Mouse (Mus musculus) hindbrain, embryonic 16.5 days (tissue): ENCODE measurements around the gene Apbb1. TPM values are rescaled to one million over a fixed set of nuclear protein-coding genes. Genes with fewer than 3 reads are reported as not detected.
A peak's percentile ranks its signal among the peaks of the same experiment; 100 is the strongest.

Experiments used
- ATAC-seq: fragments of 200-750 bp; cut with Nextera tagmentation; 2 replicates; pipeline ENCODE4 v1.8.0; 2017; ENCODE audit warnings: moderate TSS enrichment, moderate library complexity
- H3K27ac ChIP-seq: fragments of 300-500 bp; sonication (generic); 2 replicates; pipeline ENCODE4 v1.5.1; 2014; ENCODE audit warnings: low read depth, mild to moderate bottlenecking, control low read depth, low read length, moderate library complexity
- H3K27me3 ChIP-seq: fragments of 300-500 bp; sonication (generic); replicated peaks from 2 replicates; pipeline ENCODE4 v1.6.1; 2014; ENCODE audit warnings: low read length; ENCODE audit not compliant: control insufficient read depth, insufficient read depth
- H3K36me3 ChIP-seq: fragments of 300-500 bp; sonication (generic); 2 replicates; pipeline ENCODE4 v1.6.1; 2014; ENCODE audit warnings: mild to moderate bottlenecking, low read length, moderate library complexity, mixed read lengths; ENCODE audit not compliant: control insufficient read depth, insufficient read depth
- H3K4me1 ChIP-seq: fragments of 300-500 bp; sonication (generic); 2 replicates; pipeline ENCODE4 v1.6.1; 2014; ENCODE audit warnings: low read depth, low read length; ENCODE audit not compliant: control insufficient read depth, insufficient read depth
- H3K4me2 ChIP-seq: fragments of 300-500 bp; sonication (generic); 2 replicates; pipeline ENCODE4 v1.6.1; 2014; ENCODE audit warnings: mild to moderate bottlenecking, low read length, control low read depth, moderate library complexity
- H3K4me3 ChIP-seq: fragments of 300-500 bp; sonication (generic); 2 replicates; pipeline ENCODE4 v1.5.1; 2014; ENCODE audit warnings: mild to moderate bottlenecking, low read length, control low read depth, moderate library complexity
- H3K9ac ChIP-seq: fragments of 300-500 bp; sonication (generic); 2 replicates; pipeline ENCODE4 v1.6.1; 2014; ENCODE audit warnings: low read depth, mild to moderate bottlenecking, control low read depth, low read length, moderate library complexity
- H3K9me3 ChIP-seq: fragments of 300-500 bp; sonication (generic); 2 replicates; pipeline ENCODE4 v1.6.1; 2014; ENCODE audit warnings: mild to moderate bottlenecking, low read length, moderate library complexity; ENCODE audit not compliant: control insufficient read depth
- WGBS: fragments of 180-500 bp; shearing (Covaris S2); extraction: QIAGEN DNeasy Blood & Tissue Kit; methylation state at CpG from one replicate; pipeline ENCODE4 v1.1.7; 2014; 5-methylcytosine and 5-hydroxymethylcytosine counted together
- polyA plus RNA-seq: library from polyadenylated mRNA; unstranded; fragments of >200 nt; fragmentation: Nextera tagmentation; extraction: Ambion mirVana; gene quantifications from 2 replicates; pipeline ENCODE4 v1.2.1, GENCODE M21; 2015

Gene Apbb1
- polyA plus RNA-seq, 1 experiment from 2014 or later, result 354 TPM

GRCm38 (mm10) chr7:105549035-105549434, 32.4 kb downstream of the Apbb1 start:
- ATAC-seq, result no peak

GRCm38 (mm10) chr7:105547970-105548369, 33.5 kb downstream of the Apbb1 start:
- 80% methylated on average over 7 of the region's 7 CpGs for WGBS
- Histone ChIP-seq H3K4me1 (no peaks in the 10 kb centered on the region), H3K9ac (no peak overlapping the region), H3K4me2 (no peak overlapping the region), H3K36me3 (no peaks in the 10 kb centered on the region), H3K4me3 (no peak overlapping the region), H3K9me3 (no peaks in the 10 kb centered on the region), H3K27me3 (no peaks in the 10 kb centered on the region), H3K27ac (no peak overlapping the region)
- ATAC-seq, result no peak

More at GRCm38 (mm10) chr7:105549035-105549434, 32.4 kb downstream of the Apbb1 start:
- no peak overlapping the region for H3K27ac ChIP-seq
- 47% methylated on average over 6 of the region's 6 CpGs for WGBS
- no peaks in the 10 kb centered on the region for H3K27me3 ChIP-seq
- H3K36me3 ChIP-seq, result no peaks in the 10 kb centered on the region
- no peak overlapping the region for H3K4me2 ChIP-seq
- H3K9ac ChIP-seq, result no peak overlapping the region
- H3K4me3 ChIP-seq, result no peak overlapping the region
- no peaks in the 10 kb centered on the region for H3K4me1 ChIP-seq
- H3K9me3 ChIP-seq, result no peaks in the 10 kb centered on the region

- Histone ChIP-seq H3K27me3 (no peaks in the 10 kb centered on the region), H3K36me3 (no peaks in the 10 kb centered on the region), H3K9me3 (no peaks in the 10 kb centered on the region), H3K4me1 (no peaks in the 10 kb centered on the region), H3K4me3 (no peak overlapping the region), H3K9ac (no peak overlapping the region), H3K4me2 (no peak overlapping the region), H3K27ac (no peak overlapping the region)
- ATAC-seq, result no peak
- 78% methylated on average over 8 of the region's 8 CpGs for WGBS
Observed at GRCm38 (mm10) chr7:105545986-105546385, 35.5 kb downstream of the Apbb1 start.

GRCm38 (mm10) chr7:105534162-105534561, 47.3 kb downstream of the Apbb1 start:
- Histone ChIP-seq H3K4me2 (no peak overlapping the region), H3K4me3 (no peak overlapping the region), H3K27me3 (no peaks in the 10 kb centered on the region), H3K9ac (no peak overlapping the region), H3K36me3 (no peaks in the 10 kb centered on the region), H3K9me3 (no peaks in the 10 kb centered on the region), H3K27ac (no peak overlapping the region), H3K4me1 (no peaks in the 10 kb centered on the region)
- no peak for ATAC-seq
- 92% methylated on average over 3 of the region's 3 CpGs for WGBS

- Histone ChIP-seq H3K27me3 (no peaks in the 10 kb centered on the region), H3K9ac (no peak overlapping the region), H3K4me1 (no peaks in the 10 kb centered on the region), H3K27ac (no peak overlapping the region), H3K36me3 (no peaks in the 10 kb centered on the region), H3K4me2 (no peak overlapping the region), H3K4me3 (no peak overlapping the region), H3K9me3 (no peaks in the 10 kb centered on the region)
- ATAC-seq, result 0 out of 2 replicates have a peak, but pooled peaks have one; percentile 30
- 84% methylated on average over 4 of the region's 4 CpGs for WGBS
Observed at GRCm38 (mm10) chr7:105528094-105528493, 53.4 kb downstream of the Apbb1 start.

- 52% methylated on average over 1 of the region's 1 CpGs for WGBS
- H3K27me3 ChIP-seq, result no peaks in the 10 kb centered on the region
- no peaks in the 10 kb centered on the region for H3K36me3 ChIP-seq
- H3K9ac ChIP-seq, result no peak overlapping the region
- H3K27ac ChIP-seq, result no peak overlapping the region
- no peaks in the 10 kb centered on the region for H3K9me3 ChIP-seq
- H3K4me3 ChIP-seq, result no peak overlapping the region
- ATAC-seq, result peak; percentile 92
- no peaks in the 10 kb centered on the region for H3K4me1 ChIP-seq
- no peak overlapping the region for H3K4me2 ChIP-seq
Observed at GRCm38 (mm10) chr7:105527306-105527937, 54.0 kb downstream of the Apbb1 start.

GRCm38 (mm10) chr7:105524222-105524621, 57.2 kb downstream of the Apbb1 start:
- no peaks in the 10 kb centered on the region for H3K27me3 ChIP-seq
- H3K9ac ChIP-seq, result no peak overlapping the region
- no peak overlapping the region for H3K4me2 ChIP-seq
- H3K4me3 ChIP-seq, result no peak overlapping the region
- H3K27ac ChIP-seq, result no peak overlapping the region
- H3K9me3 ChIP-seq, result no peaks in the 10 kb centered on the region
- no peaks in the 10 kb centered on the region for H3K4me1 ChIP-seq
- no peaks in the 10 kb centered on the region for H3K36me3 ChIP-seq
- WGBS, result 85% methylated on average over 2 of the region's 2 CpGs
- no peak for ATAC-seq

GRCm38 (mm10) chr7:105520201-105520600, 61.3 kb downstream of the Apbb1 start:
- Histone ChIP-seq H3K36me3 (no peaks in the 10 kb centered on the region), H3K9ac (no peak overlapping the region), H3K4me3 (no peak overlapping the region), H3K27me3 (no peaks in the 10 kb centered on the region), H3K4me2 (no peak overlapping the region), H3K4me1 (no peaks in the 10 kb centered on the region), H3K27ac (no peak overlapping the region), H3K9me3 (no peaks in the 10 kb centered on the region)
- ATAC-seq, result no peak
- WGBS, result 40% methylated on average over 6 of the region's 6 CpGs

GRCm38 (mm10) chr7:105519771-105520170, 61.7 kb downstream of the Apbb1 start:
- no peak overlapping the region for H3K27ac ChIP-seq
- H3K9me3 ChIP-seq, result no peaks in the 10 kb centered on the region
- no peaks in the 10 kb centered on the region for H3K36me3 ChIP-seq
- ATAC-seq, result no peak
- no peak overlapping the region for H3K9ac ChIP-seq
- no peak overlapping the region for H3K4me2 ChIP-seq
- no peak overlapping the region for H3K4me3 ChIP-seq
- WGBS, result 90% methylated on average over 2 of the region's 2 CpGs
- 0 out of 2 replicates have a peak, but pooled peaks cover 2% of the 10 kb centered on the region for H3K4me1 ChIP-seq
- no peaks in the 10 kb centered on the region for H3K27me3 ChIP-seq
